Mouse (Mus musculus): ENCODE measurements at regions not wholly inside any gene's neighbourhood (a gene's known extent, or its start where the extent isn't known, plus 50 kb on each side); places are given as distances from the start of the nearest gene placed in this dataset.

DNA sequence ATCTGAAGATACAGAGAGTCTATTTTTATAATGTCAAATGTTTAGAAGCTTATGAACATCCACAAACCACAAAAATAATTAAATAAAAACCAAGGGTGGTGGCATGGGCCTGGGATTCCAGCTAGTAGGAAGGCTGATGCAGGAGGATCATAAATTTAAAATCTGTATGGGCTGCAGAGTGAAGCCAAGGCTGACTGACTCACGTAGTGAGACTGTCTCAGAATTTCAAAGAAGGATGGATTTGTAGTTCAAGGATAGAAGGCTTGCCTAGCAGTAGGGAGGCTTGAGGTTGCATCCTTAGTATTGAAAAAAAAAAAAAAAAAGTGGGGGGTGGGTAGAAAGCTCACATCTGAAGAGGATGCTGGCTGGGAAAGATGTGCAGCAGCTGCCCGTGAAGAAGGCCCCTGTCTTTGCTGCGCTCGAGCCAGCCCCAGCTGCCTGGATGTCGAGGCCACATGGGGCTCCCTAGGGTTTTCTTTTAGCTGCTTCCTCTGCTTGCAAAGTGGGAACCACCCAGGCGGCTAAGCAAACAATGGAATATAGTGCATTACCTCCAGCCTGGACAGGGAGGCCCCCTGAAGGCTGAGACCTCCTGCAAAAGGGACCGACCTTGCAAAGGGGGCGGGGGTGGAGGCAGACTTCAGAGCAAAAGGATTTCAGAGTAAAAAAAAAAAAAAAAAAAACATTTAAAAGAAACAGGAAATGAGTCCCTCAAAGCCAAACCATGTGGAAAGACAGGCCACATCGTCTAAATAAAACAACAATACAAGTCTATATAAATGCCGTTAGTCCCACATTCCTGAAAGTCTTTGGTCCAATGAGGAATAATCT is 101.3 kb downstream of the Tmco5 start:
- peak; percentile 63 for DNase-seq (ENCODE audit: extremely low spot score, low spot score)

- DNase-seq (ENCODE audit: extremely low spot score, low spot score), result peak; percentile 19
These were observed 102.2 kb downstream of the Tmco5 start for GRCm38 (mm10) chr2:116980692-116981091.

DNA sequence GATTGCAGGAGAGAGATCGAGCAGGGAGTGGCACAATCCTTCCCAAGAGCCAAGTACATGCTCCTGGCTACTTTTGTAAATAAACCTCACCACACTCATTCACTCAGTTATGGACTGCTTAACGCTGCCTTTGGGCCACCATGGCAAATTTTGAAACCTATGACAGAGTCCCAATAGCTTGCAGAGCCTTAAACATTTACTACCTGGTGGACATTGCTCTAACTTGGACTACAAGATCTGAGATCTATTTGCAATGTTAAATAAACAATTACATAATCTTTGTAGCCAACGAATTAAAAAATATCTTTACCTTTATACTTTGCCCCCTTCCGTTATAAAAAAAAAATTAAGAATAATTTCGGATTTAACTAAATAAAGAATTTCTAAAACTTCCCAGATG is 104.9 kb downstream of the Tmco5 start:
- no peak for DNase-seq (ENCODE audit: extremely low spot score, low spot score)

DNA sequence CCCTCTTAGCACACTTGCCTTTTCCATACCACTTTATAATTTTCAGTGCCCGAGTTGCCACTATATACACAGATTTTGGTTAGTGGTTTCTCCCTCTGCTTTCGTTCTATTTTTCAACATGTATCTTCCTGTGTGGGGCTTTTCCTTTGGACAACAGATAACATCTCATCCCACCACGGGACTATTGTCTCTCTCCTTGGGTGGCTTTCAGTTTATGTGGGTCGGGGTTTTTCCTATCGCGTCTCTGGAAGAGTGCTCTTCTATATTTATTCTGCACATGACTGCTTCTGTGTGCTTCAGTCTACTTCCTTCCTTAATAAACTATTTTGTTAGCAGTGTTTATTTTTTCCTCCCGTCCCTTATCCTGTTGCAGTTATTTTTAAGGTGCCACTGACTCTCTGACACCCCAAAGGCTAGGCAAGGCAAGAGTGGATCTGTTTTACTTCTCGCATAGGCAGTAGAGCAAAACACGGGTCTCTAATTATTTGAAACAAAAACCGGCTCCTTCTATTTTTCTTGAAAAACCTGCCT is 105.4 kb downstream of the Tmco5 start:
- DNase-seq (ENCODE audit: extremely low spot score, low spot score), result no peak

DNA sequence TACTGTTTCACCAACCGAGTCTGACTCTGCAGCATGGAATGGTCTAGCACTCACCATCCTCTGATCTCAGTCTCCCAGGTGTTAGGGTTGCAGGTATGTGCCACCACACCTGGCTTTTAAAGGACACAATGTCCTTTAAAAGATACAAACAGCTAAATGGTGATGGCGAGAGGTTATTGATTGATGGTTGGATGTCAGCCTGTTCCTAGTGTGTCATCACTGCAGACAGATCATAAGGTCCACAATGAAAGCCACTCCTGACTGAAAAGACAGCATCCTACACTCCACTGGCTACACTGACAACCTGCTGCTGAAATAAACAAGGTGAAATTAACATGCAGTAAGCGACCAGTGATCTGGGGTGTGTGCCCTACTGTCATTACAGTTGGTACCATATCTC is 106.1 kb downstream of the Tmco5 start:
- no peak for DNase-seq (ENCODE audit: extremely low spot score, low spot score)

DNA sequence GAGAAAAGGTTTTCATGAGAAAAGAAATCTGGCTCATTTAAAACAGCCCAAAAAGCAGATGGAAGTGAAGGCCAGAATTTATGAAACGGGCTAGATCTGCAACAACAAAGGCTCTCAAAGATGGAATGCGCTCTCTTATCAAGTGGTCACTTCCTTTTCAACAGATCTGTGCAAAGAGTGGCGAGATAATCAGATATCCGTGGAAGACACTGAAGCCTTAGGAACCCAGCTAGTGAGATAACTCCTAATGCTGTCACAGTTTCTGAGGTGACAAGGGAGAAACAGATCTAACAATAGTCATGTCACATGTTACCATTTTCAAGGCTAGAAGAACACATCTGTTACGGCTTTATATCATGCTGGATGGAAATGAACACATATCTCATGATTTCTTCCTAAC is 107.1 kb downstream of the Tmco5 start:
- DNase-seq (ENCODE audit: extremely low spot score, low spot score), result no peak

GRCm38 (mm10) chr2:116988953-116989674 is 110.6 kb downstream of the Tmco5 start:
- no peak for DNase-seq (ENCODE audit: extremely low spot score, low spot score)

- DNase-seq (ENCODE audit: extremely low spot score, low spot score), result no peak
These were observed 111.6 kb downstream of the Tmco5 start for GRCm38 (mm10) chr2:116990106-116990505.

DNA sequence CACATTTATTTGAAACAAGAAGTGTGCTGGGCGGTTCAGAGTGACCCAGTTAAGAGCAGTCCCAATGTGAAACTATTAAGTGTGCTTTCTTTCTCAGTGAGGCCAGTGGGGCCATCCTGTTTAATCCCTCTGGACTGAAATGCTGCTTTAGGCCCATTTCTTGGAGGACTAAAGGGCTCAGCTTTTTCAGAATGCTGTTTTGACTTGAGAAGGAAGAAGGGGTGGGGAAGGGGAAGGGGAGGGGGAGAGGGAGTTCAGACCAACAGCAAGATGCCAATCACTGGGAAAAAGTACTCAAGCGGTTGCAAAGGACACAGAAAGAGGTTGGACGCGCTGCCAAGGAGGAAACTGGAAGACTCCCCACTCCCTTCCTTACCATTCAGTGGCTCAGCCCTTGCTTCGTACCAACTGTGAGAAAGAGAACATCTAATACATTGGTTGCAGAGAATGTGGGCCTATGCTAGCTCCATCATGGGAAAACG is 113.1 kb downstream of the Tmco5 start:
- no peak for DNase-seq (ENCODE audit: extremely low spot score, low spot score)

DNA sequence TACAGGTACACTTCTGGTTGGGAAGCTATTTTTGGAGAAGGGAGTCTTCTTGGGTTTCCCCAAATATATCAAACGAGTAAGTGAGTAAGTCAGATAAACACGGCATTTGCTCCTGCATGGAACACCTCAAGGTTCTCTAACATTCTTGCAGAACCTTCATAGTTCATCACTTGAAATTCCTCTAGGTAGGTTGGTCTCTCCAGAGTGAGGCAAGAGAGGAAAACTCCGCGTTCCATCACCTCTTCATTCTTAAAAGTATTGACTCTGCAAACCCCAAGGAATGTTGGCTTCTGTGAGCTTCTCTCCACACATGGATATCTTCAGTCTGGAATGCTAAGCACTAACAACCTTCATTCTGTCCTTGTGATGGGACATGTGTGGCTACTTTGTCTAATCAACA is 115.2 kb downstream of the Tmco5 start:
- DNase-seq (ENCODE audit: extremely low spot score, low spot score), result no peak

DNA sequence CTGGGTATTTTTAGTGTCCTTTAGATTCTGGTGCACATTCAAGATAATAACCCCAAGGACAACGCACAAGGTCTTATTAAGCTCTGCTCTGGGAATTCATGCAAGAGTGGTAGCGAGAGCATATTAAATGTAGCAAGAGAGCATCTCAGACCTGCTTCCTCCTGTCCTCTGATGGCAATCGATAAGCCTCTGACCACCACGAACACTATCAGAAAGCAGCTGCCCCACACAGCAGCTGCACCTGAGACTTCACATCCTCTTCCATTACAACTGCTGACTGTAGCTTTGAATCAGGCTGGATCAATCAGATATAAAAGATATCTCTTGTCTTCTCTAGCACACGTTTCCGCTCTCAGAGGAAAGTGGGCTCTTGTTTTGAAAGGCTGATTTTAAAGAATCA is 117.8 kb downstream of the Tmco5 start:
- DNase-seq (ENCODE audit: extremely low spot score, low spot score), result no peak

DNA sequence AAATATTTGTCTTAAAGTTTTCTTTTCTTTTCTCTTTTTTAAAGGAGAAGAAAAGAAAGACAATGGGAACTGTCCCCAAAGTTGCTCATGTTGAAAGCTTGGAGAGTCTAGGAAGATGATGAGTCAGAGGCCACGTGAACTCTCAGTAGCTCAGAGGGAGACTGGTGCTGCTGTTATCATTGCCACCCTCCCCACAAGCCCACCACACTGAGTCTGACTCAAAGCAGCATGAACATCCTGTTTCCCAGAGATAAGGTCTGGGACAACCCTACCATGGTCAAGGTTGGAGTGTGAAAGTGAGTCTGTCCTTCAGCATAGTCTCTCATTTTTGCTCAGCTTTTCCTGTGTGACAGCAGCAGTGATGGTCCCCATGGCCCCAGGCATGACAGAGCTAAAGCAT is 120.3 kb downstream of the Tmco5 start:
- DNase-seq (ENCODE audit: extremely low spot score, low spot score), result no peak

DNA sequence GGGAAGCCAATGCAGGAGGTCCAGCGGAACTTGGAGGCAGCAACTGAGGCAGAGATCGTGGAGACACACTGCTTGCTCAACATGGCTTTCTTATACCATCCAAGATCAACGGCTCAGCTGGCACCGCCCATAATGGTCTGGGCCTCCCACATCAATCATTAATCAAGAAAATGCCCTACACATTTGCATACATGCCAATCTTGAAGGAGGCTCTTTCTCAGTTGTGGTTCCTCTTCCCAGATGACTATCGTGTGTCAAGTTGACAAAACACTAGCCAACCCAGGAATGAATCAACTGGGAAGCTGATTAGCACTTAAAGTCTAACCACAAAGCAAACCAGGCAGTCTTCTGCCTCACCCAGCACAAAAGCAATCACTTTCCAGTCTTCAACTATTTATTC is 121.1 kb downstream of the Tmco5 start:
- no peak for DNase-seq (ENCODE audit: extremely low spot score, low spot score)

DNA sequence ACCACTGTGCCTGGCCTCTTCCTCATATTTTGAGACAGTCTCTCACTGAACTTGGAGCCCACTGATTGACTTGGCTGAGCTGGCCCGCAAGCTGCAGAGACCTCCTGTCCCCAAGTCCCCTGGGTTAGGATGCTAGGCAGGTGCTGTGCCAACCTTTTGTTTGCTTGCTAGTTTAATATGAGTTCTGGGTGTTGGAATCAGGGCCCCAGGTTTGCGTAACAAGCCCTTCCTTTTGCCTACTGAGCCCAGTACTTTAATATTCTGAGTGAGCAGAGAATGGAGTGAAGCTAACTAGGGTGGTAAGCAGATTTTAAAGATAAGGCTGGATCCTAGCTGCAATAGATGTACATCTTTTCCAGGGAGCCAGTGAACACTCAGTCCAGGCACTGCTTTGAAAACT is 117.2 kb upstream of the Spred1 start:
- no peak for DNase-seq (ENCODE audit: extremely low spot score, low spot score)

- no peak for DNase-seq (ENCODE audit: extremely low spot score, low spot score)
These were observed 114.3 kb upstream of the Spred1 start for GRCm38 (mm10) chr2:117006846-117007245.

DNA sequence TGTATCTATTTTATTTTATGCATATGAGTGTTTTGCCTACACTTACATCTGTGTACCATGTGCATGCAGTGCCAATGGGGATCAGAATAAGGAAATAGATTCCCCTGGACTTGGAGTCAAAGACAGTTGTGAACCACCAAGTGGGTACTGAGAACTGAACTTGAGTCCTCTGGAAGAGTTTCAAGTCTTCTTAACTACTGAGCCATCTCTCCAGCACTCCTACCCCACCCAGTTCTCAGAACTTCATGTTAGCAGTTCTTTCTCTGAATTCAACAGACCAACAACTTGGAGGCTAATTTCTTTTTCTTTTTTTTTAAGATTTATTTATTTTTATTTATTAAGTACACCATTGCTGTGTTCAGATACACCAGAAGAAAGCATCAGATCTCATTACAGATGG is 112.3 kb upstream of the Spred1 start:
- no peak for DNase-seq (ENCODE audit: extremely low spot score, low spot score)

- no peak for DNase-seq (ENCODE audit: extremely low spot score, low spot score)
These were observed 111.2 kb upstream of the Spred1 start for GRCm38 (mm10) chr2:117010001-117010400.

DNA sequence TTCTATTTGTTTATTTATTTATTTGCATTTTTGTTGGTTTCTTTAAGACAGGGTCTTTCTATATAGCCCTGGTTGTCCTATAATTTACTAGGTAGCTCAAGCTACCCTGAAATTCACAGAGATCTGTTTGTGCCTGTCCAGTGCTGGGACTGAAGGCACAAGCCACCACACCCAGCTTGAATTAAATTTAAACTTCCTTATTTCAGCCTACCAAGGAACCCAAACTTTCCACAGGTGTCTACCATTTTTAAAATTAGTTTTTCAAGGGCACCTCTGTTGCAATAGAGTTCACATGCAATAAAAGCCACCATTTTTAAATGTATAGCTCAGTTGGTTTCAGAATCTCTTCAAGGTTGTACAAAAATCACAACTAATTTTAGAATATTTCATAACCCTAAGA is 110.2 kb upstream of the Spred1 start:
- DNase-seq (ENCODE audit: extremely low spot score, low spot score), result no peak

DNA sequence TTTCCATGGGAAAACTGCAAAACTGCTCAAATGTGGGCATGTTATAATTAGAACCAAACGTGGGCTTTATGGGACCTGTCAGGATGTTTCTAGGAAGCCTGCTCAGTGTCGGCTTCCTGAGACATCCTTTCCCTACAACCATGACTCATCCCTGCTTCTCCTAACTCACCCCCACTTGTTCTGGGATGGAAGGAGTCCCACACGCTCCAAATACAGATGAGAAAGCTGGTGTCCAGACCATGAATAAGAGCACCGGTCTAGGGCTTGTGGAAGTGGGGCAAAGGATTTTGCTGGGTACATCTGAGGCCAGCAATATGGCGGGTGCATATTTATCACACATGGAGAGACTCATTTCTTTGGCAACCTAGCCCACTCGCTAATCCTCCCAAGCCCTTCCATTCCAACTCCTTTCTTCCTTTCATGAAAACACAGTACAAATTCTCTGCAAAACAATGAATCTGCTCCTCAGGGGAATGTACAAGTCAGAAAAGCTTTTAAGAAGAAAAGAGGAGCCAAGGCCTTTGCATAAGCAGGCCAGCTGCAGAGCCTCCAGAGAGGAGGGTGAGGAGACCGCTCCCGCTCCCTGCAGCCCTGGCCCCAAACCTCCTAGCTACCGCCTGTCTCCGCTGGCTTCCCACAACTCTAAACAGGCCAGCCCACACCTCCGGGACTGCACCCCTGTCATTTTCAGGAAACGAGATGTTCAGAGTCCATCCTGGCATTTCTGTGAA is 103.1 kb upstream of the Spred1 start:
- no peak for DNase-seq (ENCODE audit: extremely low spot score, low spot score)

- DNase-seq (ENCODE audit: extremely low spot score, low spot score), result peak; percentile 34
These were observed 102.1 kb upstream of the Spred1 start for GRCm38 (mm10) chr2:117018917-117019538.

DNA sequence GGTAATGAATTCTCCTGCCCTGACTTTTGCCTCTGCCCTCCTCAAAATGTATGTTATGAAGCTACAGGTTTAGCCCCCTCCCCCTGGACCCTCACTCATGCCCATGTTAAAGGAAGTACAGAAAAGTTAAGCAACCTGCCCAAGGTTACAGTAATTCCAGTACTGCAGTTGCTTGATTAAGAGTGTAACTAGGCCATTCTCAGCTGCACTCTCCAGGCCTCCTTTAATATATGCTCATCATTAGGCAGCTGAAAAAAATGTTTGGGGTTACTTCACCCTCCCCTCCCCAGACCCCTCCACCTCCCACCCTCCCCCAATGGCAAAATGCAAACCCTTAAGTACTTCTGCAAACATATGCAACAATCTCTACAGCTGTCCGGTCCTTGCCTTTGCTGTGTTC is 101.6 kb upstream of the Spred1 start:
- no peak for DNase-seq (ENCODE audit: extremely low spot score, low spot score)

All from neural tube, embryonic 10.5 days (tissue).